In the genomic region with DNA sequence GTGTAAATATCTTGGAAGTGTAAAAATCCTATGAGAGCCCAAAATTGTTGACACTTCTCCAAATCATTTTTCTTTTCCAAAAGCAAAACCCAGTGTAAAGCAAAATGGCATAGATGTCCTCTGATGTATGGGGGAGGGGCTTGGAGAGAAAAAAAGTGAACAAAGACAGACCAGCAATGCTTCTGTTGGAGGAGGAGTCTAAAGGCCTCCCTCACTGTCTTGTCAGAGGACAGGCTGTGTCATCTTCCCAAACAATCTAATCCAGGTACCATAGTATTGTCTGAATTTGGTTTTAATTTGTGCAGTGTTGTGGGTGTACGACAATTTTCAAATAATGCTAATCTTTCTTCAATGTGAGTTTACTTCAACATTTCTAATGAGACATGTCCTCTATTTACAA, we compare ENCODE assay signal across 20 mouse cellular contexts. TPM values are rescaled to one million over a fixed set of nuclear protein-coding genes. Genes with fewer than 3 reads are reported as not detected.
"Had no signal": no experiment of that assay in that cellular context is flagged by ENCODE, and none has a peak within 500 bp of the region (broad histone marks: within the 10 kb centered on the region; RNA-seq: fewer than 3 reads in every experiment).

No protein-coding gene starts in this region.

- H3K4me3 ChIP-seq: liver, embryonic 12.5 days; midbrain, embryonic 12.5 days; neural tube, embryonic 12.5 days; stomach, embryonic 15.5 days had no signal

- H3K4me2 ChIP-seq: liver, embryonic 12.5 days; lung, embryonic 14.5 days; midbrain, embryonic 12.5 days; neural tube, embryonic 12.5 days; stomach, embryonic 15.5 days had no signal

- H3K36me3 ChIP-seq: liver, embryonic 12.5 days; midbrain, embryonic 12.5 days; neural tube, embryonic 12.5 days; stomach, embryonic 15.5 days had no signal

- H3K9me3 ChIP-seq: liver, embryonic 12.5 days; midbrain, embryonic 12.5 days; neural tube, embryonic 12.5 days; stomach, embryonic 15.5 days had no signal

- ATAC-seq: liver, embryonic 12.5 days had no signal

- DNase-seq: lung, adult 18-20 months; lung, postnatal 10 days; lung, postnatal 4 days; right cerebral cortex, postnatal 14 days; thymus, adult 2 months; thymus, postnatal 25 days; thymus, postnatal 4 days had no signal

- H3K4me1 ChIP-seq: liver, embryonic 12.5 days; midbrain, embryonic 12.5 days; neural tube, embryonic 12.5 days; stomach, embryonic 15.5 days had no signal

- H3K27me3 ChIP-seq: liver, embryonic 12.5 days; midbrain, embryonic 12.5 days; neural tube, embryonic 12.5 days; stomach, embryonic 15.5 days had no signal

- H3K9ac ChIP-seq: liver, embryonic 12.5 days; liver, embryonic 14.5 days; lung, embryonic 14.5 days; midbrain, embryonic 12.5 days; neural tube, embryonic 12.5 days; stomach, embryonic 15.5 days had no signal

- H3K27ac ChIP-seq: liver, embryonic 12.5 days; liver, embryonic 14.5 days; midbrain, embryonic 12.5 days; neural tube, embryonic 12.5 days; stomach, embryonic 15.5 days; stomach, postnatal 0 days had no signal

RNA-seq across cellular contexts. Expression of gene Nyap2, which starts 13.7 kb away (rescaled TPM):
- total RNA-seq: megakaryocyte, adult 5-6 weeks; megakaryocyte-erythroid progenitor cell, adult 5-6 weeks; monocyte, adult 5-6 weeks; neutrophil, adult 5-6 weeks had no signal
- polyA plus RNA-seq: liver, embryonic 14.5 days; liver, embryonic 16.5 days; lung, embryonic 14.5 days; spleen, adult 2 months had no signal
